Mouse (Mus musculus) testis, adult 2 months (tissue): Measurements from ENCODE around the gene Rbx1.

Source experiments
- CTCF ChIP-seq: fragments of 200-500 bp; IDR thresholded peaks from 2 replicates; pipeline ENCODE4 v1.5.1; 2012; ENCODE audit warnings: low read depth, mild to moderate bottlenecking, inconsistent platforms, low read length, moderate library complexity; ENCODE audit not compliant: control insufficient read depth, insufficient read depth, insufficient replicate concordance
- POLR2A ChIP-seq: fragments of 200-500 bp; IDR thresholded peaks from 2 replicates; pipeline ENCODE4 v1.6.1; 2012; ENCODE audit warnings: low read depth, mild to moderate bottlenecking, inconsistent platforms, low read length, moderate library complexity; ENCODE audit not compliant: control insufficient read depth

- TF ChIP-seq POLR2A: no peak
- TF ChIP-seq CTCF: no peak
These were observed 38.1 kb upstream of the Rbx1 start for GRCm38 (mm10) chr15:81427947-81428346.
